Mouse (Mus musculus) Muller cell, postnatal 12 days (primary cell): ENCODE measurements around the gene Lhx3.

Experiments used
- DNase-seq: peaks from one replicate; pipeline ENCODE4 v3.0.0-alpha.2; 2015; ENCODE audit errors: inconsistent ontology term

The Lhx3 gene

DNA sequence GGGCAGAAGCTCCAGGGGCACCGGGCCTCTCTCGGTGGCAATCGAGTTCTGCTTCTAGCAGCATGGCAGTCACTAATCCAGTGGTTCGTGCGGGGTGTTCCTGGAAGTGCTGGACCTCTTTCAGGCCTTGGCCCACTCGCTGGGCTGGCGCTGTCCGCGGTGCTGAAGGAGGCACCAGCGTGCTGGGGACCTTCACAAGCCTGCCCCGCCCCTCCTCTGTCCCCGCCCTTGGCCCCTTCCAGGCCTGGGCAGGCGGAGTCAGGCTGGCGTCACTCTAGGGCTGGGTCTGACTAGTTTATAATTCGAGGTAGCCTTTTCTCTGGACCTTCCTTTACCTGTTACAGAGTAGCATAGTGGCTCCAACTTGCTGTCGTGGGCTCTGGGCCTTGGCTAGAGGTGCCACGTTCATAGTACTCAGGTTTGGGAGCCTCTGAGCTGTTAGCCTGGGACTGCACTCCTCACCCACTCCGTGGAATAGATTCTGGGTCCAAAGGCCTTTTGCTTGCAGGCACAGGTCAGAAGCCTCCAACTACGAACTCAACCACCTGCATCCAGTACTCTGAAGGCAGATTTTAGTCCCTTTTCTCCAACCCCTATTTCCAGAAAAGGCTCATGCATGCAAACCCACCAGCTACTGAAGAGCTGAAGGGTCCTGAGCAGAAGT is at the start of gene Lhx3:
Lhx3 (minus strand) TSS at position 164 of the 664 bp plus-strand sequence.
- peak; percentile 84 for DNase-seq

- no peak for DNase-seq
Observed at GRCm38 (mm10) chr2:26257315-26258096, 49.4 kb upstream of the Lhx3 start.

DNA sequence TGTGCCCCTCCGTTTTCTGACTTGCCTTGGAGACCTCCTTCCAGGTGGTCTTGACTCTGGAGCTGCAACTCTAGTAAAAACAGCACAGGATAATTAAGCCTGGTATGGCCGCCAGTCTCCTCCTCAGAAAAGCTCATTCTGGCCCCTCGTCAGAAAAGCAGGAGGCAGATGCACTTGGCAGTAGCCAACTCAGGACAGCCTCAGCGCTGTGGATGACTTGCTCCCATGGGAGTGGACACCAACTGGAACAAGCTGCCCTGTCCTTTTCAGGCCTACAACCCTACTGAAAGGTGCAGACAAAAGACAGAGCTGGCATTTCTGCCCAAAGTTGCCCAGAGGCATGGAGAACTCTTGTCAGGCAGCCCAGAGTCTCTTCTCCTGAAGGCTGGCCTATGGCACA is 46.7 kb upstream of the Lhx3 start:
- no peak for DNase-seq

DNA sequence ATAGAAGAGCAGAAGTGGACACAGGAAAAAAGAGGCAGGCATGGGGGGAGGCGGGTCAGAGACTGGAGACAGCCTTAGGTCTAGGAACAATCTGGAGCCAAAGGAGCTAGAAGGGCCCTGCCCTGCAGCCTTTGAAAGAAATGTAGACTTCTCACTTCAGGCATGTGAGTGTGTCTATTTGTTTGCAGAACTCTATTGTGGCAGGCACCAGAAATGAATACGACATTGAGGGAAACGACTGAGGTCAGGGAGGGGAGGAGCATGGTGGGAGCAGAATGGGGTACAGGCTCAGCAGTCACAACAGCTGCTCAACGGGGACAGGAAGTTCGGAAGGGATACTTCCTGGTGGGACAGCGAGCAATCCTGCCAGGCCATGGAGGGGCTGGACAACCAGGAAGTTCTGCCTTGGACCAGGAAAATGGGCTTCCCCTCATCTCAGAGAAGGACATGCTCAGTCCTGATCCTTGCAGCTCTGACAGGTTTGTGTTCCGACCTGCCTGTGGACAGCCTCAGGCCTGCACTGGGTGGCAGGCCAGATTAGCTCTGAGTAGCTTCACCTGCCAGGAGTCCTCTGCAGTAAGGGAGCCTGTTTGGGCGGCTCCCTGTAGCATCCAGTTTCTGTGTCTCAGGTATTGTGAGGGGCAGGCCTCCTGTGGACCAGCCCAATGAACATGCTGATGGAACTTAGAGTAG is 44.6 kb upstream of the Lhx3 start:
- DNase-seq = no peak

DNA sequence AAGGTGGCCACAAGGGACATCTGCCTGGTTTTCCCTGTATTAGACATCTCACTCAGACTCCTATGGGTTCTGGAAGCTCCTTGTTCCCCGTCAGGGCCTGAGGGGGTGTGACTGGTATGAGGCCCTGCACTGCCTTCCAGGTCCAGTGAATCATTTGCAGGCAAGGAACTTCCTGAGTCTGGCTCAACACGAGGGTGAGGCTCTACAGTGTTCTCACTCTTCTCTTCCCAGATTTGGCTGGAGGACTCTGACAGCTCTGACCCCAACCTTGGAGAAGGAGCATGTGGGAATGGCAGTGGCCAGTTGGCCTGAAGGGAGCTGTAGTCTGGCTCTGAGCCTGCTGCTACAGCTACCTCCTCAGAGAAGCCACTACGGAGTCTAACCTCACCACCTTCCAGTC is 39.4 kb upstream of the Lhx3 start:
- no peak for DNase-seq

DNA sequence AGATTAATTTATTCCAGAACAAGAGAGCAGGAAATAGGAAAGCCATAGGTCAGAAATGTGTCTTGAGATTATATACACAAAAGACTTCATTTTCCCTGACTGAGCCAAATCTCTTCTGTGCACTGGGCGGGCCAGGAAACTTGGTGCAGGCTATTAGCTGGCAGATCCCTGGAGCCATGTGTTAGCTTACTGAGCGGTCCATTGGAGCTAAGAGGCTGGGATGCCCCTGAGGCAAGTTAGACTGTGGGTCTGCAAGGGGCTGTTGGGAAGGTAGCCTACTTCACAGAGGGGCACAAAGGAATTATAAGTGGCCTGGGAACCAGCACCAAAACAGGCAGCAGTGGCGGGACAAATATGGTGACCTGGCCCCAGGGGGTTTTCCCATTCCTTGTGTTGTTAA is 32.8 kb upstream of the Lhx3 start:
- DNase-seq = no peak

- no peak for DNase-seq
Observed at GRCm38 (mm10) chr2:26240330-26240729, 32.2 kb upstream of the Lhx3 start.

- peak; percentile 96 for DNase-seq
Observed at GRCm38 (mm10) chr2:26237290-26237782, 29.2 kb upstream of the Lhx3 start, which contains the start of gene Qsox2. TSS of gene Qsox2 (minus strand) at chr2:26237525.

GRCm38 (mm10) chr2:26236681-26237289 is 28.7 kb upstream of the Lhx3 start:
- DNase-seq = no peak

GRCm38 (mm10) chr2:26234771-26235170 is 26.7 kb upstream of the Lhx3 start:
- no peak for DNase-seq

GRCm38 (mm10) chr2:26234253-26234652 is 26.2 kb upstream of the Lhx3 start:
- no peak for DNase-seq

DNA sequence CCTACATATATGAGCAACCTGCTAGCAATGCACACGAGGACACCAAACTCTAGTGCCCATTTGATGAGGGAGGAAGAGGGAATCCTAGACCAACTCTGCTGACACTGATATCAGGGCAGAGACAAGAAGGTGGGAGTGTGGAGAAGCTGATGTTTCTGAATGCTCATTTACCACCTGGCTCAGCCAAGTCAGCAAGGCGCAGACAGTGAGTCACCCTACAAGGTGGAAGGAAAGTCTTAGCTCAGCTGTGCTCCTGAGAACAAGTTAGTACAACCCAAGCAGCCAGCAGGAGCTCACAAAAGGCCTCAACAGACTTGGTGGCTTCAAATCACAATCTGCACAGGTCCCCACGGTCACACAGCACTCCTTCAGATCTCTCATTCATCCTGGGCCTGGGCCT is 23.3 kb upstream of the Lhx3 start:
- DNase-seq = no peak

- peak; percentile 60 for DNase-seq
Observed at GRCm38 (mm10) chr2:26230253-26230652, 22.2 kb upstream of the Lhx3 start.

DNA sequence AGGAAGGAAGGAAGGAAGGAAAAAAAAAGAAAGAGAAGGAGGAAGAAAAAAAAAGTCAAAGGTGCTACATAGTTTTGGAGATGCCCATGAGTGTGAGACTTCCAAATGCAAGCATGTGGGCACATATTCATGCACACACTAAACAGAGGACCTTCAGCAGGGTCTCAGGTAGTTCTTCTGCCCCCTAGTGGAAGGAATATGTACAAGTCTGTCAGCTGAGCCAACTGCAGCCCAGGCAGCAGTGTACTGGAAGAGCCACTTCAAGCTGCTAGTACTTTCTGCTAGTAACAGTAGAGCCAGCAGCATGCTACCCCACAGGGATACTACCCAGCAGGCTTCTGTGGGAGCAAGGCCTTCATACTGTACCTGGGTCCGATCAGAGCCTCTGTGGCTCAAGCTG is 19.7 kb upstream of the Lhx3 start:
- DNase-seq = peak; percentile 34

- DNase-seq = no peak
Observed at GRCm38 (mm10) chr2:26225242-26225641, 17.2 kb upstream of the Lhx3 start.

DNA sequence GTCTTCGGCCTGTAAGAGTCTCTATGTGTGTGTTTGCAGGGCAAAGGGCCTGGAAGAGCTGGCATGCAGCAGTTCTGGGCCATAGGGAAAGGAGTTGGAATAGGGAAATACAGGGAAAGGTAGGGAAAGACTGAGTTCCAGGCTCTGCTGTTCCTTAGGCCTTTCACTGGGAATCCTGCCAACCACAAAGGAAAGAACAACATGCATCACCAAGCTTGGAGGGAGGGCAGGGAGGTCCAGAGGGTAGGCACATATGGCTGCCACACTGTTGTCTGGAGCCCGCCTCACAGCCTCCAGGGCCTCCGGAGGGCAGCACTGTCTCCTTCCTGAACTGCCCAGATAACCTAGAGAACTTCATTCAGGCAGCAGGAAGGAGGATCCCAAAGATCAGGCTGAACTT is 15.9 kb upstream of the Lhx3 start:
- no peak for DNase-seq

GRCm38 (mm10) chr2:26214526-26214925 is 6.4 kb upstream of the Lhx3 start:
- DNase-seq = no peak

GRCm38 (mm10) chr2:26209566-26209965 is 1.5 kb upstream of the Lhx3 start:
- DNase-seq = no peak

- no peak for DNase-seq
Observed at GRCm38 (mm10) chr2:26207559-26207958, 530 bp downstream of the Lhx3 start.

DNA sequence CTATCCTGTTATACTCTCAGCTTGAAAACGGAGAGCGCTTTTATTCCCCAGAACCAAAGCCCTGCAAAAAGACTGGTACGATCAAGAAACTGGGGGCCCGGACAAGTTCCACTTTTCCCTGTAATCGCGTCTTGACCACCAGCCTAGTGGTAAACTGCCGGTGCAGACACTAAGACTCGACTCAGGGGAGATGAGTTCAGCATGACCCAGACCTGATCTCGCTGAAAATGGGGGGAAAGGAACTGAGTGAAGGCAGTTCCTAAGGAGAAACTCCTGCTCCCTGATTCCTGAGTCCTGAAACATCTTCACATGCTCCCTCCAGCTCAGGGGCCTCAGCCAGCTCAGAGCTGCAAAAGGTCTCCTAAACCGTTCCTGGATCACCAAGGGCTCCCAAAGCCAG is 2.3 kb downstream of the Lhx3 start:
- no peak for DNase-seq

DNA sequence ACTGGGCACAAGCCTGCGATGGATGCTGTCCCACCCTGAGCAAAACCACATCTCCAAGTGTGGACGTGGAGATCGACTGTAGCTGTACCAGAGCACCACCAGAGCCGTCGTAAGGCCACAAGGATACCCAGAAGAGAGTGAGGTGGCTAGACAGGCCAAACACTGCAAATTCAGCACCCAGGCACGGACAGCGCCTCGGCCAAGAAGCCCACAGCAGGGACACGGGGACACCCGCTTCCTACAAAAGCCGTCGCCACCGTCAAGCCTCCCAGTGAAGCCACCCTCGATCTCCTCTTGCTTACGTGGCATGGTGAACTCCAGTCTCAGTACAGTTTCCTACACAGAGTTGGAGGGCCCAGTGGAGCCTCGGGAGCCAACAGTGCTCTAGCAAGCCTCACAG is 3.0 kb downstream of the Lhx3 start:
- peak; percentile 49 for DNase-seq

- no peak for DNase-seq
Observed at GRCm38 (mm10) chr2:26202849-26203475, 5.1 kb downstream of the Lhx3 start.
